Mouse (Mus musculus): Measurements from ENCODE around the gene Dolpp1.

DNA sequence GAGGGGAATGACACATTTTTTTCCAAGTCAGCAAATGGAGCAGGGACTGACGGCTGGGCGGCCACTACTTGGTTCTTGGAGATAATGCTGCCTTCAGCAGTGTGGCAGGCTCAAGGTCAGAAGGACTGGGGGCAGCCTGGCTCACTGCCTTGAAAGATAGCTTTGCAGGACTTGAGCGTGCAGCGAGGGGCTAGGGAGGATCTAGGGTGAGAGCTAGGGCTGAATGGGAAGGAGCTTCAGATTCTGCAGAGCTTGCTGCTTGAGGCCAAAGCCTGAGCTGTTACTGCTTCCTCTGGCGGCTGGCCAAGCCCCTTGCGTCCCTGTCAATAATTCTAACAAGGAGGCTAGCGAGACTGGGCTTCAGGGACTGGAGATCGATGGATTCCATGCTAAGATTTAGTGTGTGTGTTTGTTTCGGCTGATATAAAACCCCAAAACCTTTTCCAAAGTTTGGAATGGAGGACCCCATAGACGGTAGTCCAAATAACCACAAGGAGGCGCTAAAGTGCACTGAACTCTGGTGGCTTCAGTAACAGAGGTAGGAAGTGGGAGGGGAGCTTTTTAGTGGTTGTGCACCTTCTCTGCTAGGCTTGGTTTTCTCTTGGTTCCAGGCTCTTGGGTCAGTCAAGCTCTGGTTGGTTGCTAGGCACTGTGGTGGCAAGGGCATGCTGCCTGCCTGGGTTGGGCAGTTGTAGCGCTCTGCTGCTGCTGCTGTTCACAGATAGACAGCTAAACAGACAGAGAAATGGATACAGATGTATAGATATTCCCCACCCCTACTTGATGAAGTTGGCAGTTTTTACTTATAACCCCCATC lies 48.9 kb downstream of the Dolpp1 start:
- TF ChIP-seq CTCF (IDR thresholded peaks at IDR 0.05; ENCODE audit: borderline replicate concordance, extremely low read depth, insufficient read depth, insufficient read length) (peak; percentile 81; the same call in 1 of the 2 replicates), POLR2A (IDR thresholded peaks at IDR 0.05; ENCODE audit: borderline replicate concordance, extremely low read depth, insufficient read depth, insufficient read length, poor library complexity, severe bottlenecking) (no peak)

All from brain, embryonic 14.5 days (tissue).